Mouse (Mus musculus): Measurements from ENCODE around the gene Gm13285.
"Not testable (repeated sequence)": the region's sequence is repeated elsewhere in the genome, so short reads cannot be mapped to it uniquely, and the experiment has no call there.

Gene Gm13285

GRCm38 (mm10) chr4:88799365-88799764 lies at the start of gene Gm13285:
Gene Gm13285, plus strand, starts transcription at chr4:88799665.
- not testable (repeated sequence) for DNase-seq (ENCODE audit: low read depth in 2 of 2, low spot score in 2 of 2)

GRCm38 (mm10) chr4:88749926-88750325 lies 49.5 kb upstream of the Gm13285 start:
- DNase-seq (ENCODE audit: low read depth in 2 of 2, low spot score in 2 of 2): no peak

- peak; percentile 73 to 80 for DNase-seq (ENCODE audit: low read depth in 2 of 2, low spot score in 2 of 2)
These were observed 44.6 kb upstream of the Gm13285 start, which contains the start of gene Gm13271 for GRCm38 (mm10) chr4:88754818-88755340. Gene Gm13271, plus strand, starts transcription at chr4:88754868.

- peak in 1 of 2 experiments; percentile 38 for DNase-seq (ENCODE audit: low read depth in 2 of 2, low spot score in 2 of 2)
These were observed 42.6 kb upstream of the Gm13285 start for GRCm38 (mm10) chr4:88756581-88757513.

GRCm38 (mm10) chr4:88757628-88758031 lies 41.8 kb upstream of the Gm13285 start:
- DNase-seq (ENCODE audit: low read depth in 2 of 2, low spot score in 2 of 2): peak; percentile 91 to 94

- not testable (repeated sequence) for DNase-seq (ENCODE audit: low read depth in 2 of 2, low spot score in 2 of 2)
These were observed 40.7 kb upstream of the Gm13285 start for GRCm38 (mm10) chr4:88758751-88759150.

- DNase-seq (ENCODE audit: low read depth in 2 of 2, low spot score in 2 of 2): peak; percentile 40 to 43
These were observed 39.7 kb upstream of the Gm13285 start, which contains the start of gene Gm13283 for GRCm38 (mm10) chr4:88759610-88760268. Gene Gm13283, plus strand, starts transcription at chr4:88760119.

- DNase-seq (ENCODE audit: low read depth in 2 of 2, low spot score in 2 of 2): peak; percentile 35 to 39
These were observed 39.0 kb upstream of the Gm13285 start for GRCm38 (mm10) chr4:88760431-88760830.

GRCm38 (mm10) chr4:88761776-88762175 lies 37.7 kb upstream of the Gm13285 start:
- peak; percentile 82 to 85 for DNase-seq (ENCODE audit: low read depth in 2 of 2, low spot score in 2 of 2)

- not testable (repeated sequence) for DNase-seq (ENCODE audit: low read depth in 2 of 2, low spot score in 2 of 2)
These were observed 37.1 kb upstream of the Gm13285 start for GRCm38 (mm10) chr4:88762341-88762740.

- not testable (repeated sequence) for DNase-seq (ENCODE audit: low read depth in 2 of 2, low spot score in 2 of 2)
These were observed 36.0 kb upstream of the Gm13285 start for GRCm38 (mm10) chr4:88763384-88764018.

- not testable (repeated sequence) for DNase-seq (ENCODE audit: low read depth in 2 of 2, low spot score in 2 of 2)
These were observed 25.9 kb upstream of the Gm13285 start, which contains the start of gene Gm13290 for GRCm38 (mm10) chr4:88773534-88773933. Gene Gm13290, plus strand, starts transcription at chr4:88773834.

GRCm38 (mm10) chr4:88776622-88777021 lies 22.8 kb upstream of the Gm13285 start, which contains the start of gene Gm13289:
Gene Gm13289, plus strand, starts transcription at chr4:88776922.
- not testable (repeated sequence) for DNase-seq (ENCODE audit: low read depth in 2 of 2, low spot score in 2 of 2)

- not testable (repeated sequence) for DNase-seq (ENCODE audit: low read depth in 2 of 2, low spot score in 2 of 2)
These were observed 19.9 kb upstream of the Gm13285 start, which contains the start of gene Gm13272 for GRCm38 (mm10) chr4:88779550-88779949. Gene Gm13272, plus strand, starts transcription at chr4:88779850.

- DNase-seq (ENCODE audit: low read depth in 2 of 2, low spot score in 2 of 2): not testable (repeated sequence)
These were observed 19.1 kb upstream of the Gm13285 start for GRCm38 (mm10) chr4:88780320-88780719.

- not testable (repeated sequence) for DNase-seq (ENCODE audit: low read depth in 2 of 2, low spot score in 2 of 2)
These were observed 17.6 kb upstream of the Gm13285 start, which contains the start of gene Ifnz for GRCm38 (mm10) chr4:88781831-88782230. Gene Ifnz, plus strand, starts transcription at chr4:88782131.

GRCm38 (mm10) chr4:88782335-88782734 lies 17.1 kb upstream of the Gm13285 start:
- not testable (repeated sequence) for DNase-seq (ENCODE audit: low read depth in 2 of 2, low spot score in 2 of 2)

GRCm38 (mm10) chr4:88785409-88785808 lies 14.1 kb upstream of the Gm13285 start, which contains the start of gene Gm13276:
Gene Gm13276, plus strand, starts transcription at chr4:88785709.
- not testable (repeated sequence) for DNase-seq (ENCODE audit: low read depth in 2 of 2, low spot score in 2 of 2)

GRCm38 (mm10) chr4:88788402-88788801 lies 11.1 kb upstream of the Gm13285 start, which contains the start of gene Gm13277:
Gene Gm13277, plus strand, starts transcription at chr4:88788632.
- peak; percentile 54 to 61 for DNase-seq (ENCODE audit: low read depth in 2 of 2, low spot score in 2 of 2)

- DNase-seq (ENCODE audit: low read depth in 2 of 2, low spot score in 2 of 2): not testable (repeated sequence)
These were observed 8.2 kb upstream of the Gm13285 start, which contains the start of gene Gm13278 for GRCm38 (mm10) chr4:88791250-88791649. Gene Gm13278, plus strand, starts transcription at chr4:88791550.
